Mouse (Mus musculus): ENCODE results near the gene Mrps14. TPM values are rescaled to one million over a fixed set of nuclear protein-coding genes. Genes with fewer than 3 reads are reported as not detected.

The Mrps14 gene
- 10 to 100 TPM; 67.5 to 73.6 TPM for total RNA-seq (2021)

GRCm38 (mm10) chr1:160194529-160195336, at the start of gene Mrps14:
Gene Mrps14 (plus strand): TSS chr1:160195215.
- DNase-seq (ENCODE audit: extremely low spot score in 1 of 2, low spot score in 1 of 2): peak; percentile 90 to 93

- no peak for DNase-seq (ENCODE audit: extremely low spot score in 1 of 2, low spot score in 1 of 2)
Observed at GRCm38 (mm10) chr1:160145606-160146005, 49.4 kb upstream of the Mrps14 start.

GRCm38 (mm10) chr1:160147274-160147673, 47.7 kb upstream of the Mrps14 start:
- DNase-seq (ENCODE audit: extremely low spot score in 1 of 2, low spot score in 1 of 2): no peak

- peak in 1 of 2 experiments; percentile 21 for DNase-seq (ENCODE audit: extremely low spot score in 1 of 2, low spot score in 1 of 2)
Observed at GRCm38 (mm10) chr1:160149291-160149906, 45.6 kb upstream of the Mrps14 start.

DNA sequence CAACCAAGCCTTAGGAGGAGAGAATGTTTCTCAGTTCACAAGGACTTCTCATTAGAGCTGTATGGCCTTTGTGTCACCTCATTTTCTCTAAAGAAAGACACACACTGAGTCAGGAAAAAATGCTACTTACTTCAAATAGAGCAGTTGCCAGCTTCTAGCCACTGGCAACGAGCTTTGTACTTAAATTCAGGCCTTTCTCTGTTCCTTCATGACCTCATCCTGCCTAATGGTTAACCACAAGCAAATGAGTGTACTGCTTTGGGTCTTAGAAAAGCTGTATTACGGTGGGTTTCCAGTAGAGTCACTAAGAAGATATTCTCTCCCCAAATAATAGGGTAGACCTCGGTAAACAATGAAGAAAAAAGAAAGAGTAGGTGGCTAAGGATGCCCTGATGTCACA, 44.3 kb upstream of the Mrps14 start:
- DNase-seq (ENCODE audit: extremely low spot score in 1 of 2, low spot score in 1 of 2): no peak

- DNase-seq (ENCODE audit: extremely low spot score in 1 of 2, low spot score in 1 of 2): no peak
Observed at GRCm38 (mm10) chr1:160153480-160153879, 41.5 kb upstream of the Mrps14 start, which contains the start of gene Tnn. Gene Tnn (minus strand): TSS chr1:160153580.

GRCm38 (mm10) chr1:160158190-160158589, 36.8 kb upstream of the Mrps14 start:
- no peak for DNase-seq (ENCODE audit: extremely low spot score in 1 of 2, low spot score in 1 of 2)

- DNase-seq (ENCODE audit: extremely low spot score in 1 of 2, low spot score in 1 of 2): no peak
Observed at GRCm38 (mm10) chr1:160166600-160166999, 28.4 kb upstream of the Mrps14 start.

DNA sequence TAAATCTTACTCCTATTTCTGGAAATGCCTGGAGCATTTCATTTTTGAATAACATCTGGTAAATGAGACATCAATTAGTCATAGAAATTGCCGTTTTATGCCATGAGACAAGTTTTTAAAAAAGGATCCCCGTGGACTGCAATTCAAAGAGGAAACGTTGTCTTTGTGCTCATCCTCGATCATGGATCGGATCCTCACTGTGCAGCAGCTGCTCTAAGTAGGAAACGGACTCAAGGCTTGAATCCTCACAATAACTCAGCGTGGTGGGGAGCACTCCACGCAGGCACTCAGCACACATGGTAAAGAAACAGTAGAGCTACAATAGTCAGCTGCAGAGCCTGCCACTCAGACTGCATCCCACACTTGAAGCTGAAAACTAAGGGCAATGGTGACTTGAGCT, 18.1 kb upstream of the Mrps14 start:
- no peak for DNase-seq (ENCODE audit: extremely low spot score in 1 of 2, low spot score in 1 of 2)

DNA sequence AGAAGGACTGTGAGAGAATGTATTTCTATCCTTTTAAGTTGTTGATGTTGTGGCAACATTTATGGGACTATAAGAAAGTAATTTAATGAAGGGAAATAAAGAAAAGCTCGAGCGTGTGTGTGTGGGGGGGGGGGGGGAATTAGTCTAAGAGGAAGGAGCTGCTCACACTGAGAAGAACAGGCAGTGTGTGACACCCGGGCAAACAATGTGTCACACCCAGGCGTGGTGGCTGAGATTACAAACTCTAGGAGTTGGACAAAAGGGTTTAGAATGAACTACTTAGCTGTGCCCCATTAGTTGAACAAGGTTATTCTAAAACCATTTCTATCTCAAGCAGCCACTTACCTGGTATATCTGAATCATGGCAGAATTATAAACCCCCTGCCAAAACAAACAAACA, 13.8 kb upstream of the Mrps14 start:
- no peak for DNase-seq (ENCODE audit: extremely low spot score in 1 of 2, low spot score in 1 of 2)

GRCm38 (mm10) chr1:160184506-160184905, 10.5 kb upstream of the Mrps14 start:
- DNase-seq (ENCODE audit: extremely low spot score in 1 of 2, low spot score in 1 of 2): peak; percentile 30 to 50

DNA sequence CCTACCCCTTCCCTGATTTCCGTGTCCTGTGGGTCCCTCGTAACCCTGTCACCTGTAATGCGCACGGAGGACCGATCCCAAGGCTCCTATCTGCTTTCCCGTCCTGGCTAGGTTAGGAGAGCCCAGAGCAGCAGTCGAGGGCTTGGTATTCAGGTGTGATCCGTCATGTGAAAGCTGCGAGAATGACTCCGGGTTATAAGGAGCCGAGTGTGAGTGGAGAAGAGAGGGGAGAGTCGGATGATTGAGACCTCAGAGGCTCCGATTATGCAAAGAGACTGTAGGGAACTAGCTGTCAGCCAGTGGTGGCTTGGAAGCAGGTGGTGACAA, 285 bp downstream of the Mrps14 start:
- no peak for DNase-seq (ENCODE audit: extremely low spot score in 1 of 2, low spot score in 1 of 2)

- DNase-seq (ENCODE audit: extremely low spot score in 1 of 2, low spot score in 1 of 2): no peak
Observed at GRCm38 (mm10) chr1:160205486-160205885, 10.5 kb downstream of the Mrps14 start.

DNA sequence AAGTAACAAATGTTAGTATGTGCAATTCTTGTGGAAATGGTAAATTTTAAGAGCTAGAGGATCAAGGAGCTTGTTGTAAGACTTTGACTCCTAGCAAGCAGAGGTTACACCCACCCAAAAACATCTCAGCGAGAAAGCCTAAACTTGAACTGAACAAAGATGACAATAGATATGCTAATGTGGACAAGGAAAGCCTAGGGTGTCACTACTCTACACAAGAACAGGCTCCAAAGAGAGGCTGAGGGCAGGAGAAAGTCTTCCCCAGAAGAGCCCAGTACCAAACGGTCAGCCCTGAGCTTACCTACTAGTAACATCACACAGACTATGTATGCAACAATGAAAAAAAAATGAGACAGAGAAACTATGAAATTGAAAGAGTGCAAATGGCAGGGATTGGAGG, 14.8 kb downstream of the Mrps14 start:
- DNase-seq (ENCODE audit: extremely low spot score in 1 of 2, low spot score in 1 of 2): no peak

GRCm38 (mm10) chr1:160210566-160210965, 15.6 kb downstream of the Mrps14 start:
- DNase-seq (ENCODE audit: extremely low spot score in 1 of 2, low spot score in 1 of 2): no peak

- no peak for DNase-seq (ENCODE audit: extremely low spot score in 1 of 2, low spot score in 1 of 2)
Observed at GRCm38 (mm10) chr1:160211597-160212122, 16.6 kb downstream of the Mrps14 start.

GRCm38 (mm10) chr1:160212123-160212691, 17.2 kb downstream of the Mrps14 start:
- peak in 1 of 2 experiments; percentile 24 for DNase-seq (ENCODE audit: extremely low spot score in 1 of 2, low spot score in 1 of 2)

DNA sequence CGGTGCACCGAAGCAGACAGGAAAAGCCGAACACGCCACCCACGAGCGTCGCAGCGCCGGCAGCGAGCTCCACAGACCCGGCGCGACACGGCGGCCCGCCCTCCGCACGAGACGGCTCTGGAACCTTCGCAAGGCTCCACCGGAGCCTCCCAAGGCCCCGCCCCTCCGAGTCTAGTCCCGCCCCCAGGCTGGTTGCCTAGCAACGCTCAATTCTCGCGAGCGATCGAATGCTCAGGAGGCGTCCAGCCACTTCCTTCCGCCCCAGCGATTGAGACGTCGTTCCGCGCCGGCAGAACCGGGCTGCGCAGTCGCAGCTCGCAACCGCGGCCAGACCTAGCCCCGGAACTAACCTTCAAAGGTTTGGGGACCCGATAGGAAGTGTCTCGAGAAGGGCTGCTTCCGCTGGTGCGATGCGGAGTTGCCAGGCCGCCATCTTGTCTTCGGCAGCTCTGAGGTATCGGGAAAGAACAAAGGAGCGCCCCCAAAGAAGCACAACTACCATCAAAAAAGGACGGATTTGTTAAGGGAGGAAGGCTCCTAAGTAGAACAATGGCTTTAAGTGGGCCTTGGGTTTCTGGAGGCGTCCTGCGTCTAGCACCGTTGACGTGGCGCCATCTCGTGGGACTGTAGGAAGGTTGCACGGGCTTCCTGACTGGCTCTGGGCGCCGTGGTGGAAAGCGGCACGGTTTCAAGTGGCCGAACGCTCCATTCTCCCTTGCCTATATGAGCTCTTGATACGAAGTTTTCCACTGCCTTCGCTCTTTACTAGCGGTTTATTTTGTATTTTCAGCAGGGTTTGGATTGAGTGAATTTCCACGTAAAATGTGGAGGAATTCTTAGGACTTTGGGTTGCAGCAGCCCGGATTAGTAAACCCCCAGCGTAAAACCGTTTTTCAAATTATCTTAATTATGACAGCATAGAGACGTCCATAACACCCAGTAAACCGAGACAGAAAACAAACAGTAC, 18.0 kb downstream of the Mrps14 start, which contains the start of gene Cacybp:
Cacybp (minus strand) TSS at position 173 of the 967 bp plus-strand sequence.
- peak; percentile 99 for DNase-seq (ENCODE audit: extremely low spot score in 1 of 2, low spot score in 1 of 2)

DNA sequence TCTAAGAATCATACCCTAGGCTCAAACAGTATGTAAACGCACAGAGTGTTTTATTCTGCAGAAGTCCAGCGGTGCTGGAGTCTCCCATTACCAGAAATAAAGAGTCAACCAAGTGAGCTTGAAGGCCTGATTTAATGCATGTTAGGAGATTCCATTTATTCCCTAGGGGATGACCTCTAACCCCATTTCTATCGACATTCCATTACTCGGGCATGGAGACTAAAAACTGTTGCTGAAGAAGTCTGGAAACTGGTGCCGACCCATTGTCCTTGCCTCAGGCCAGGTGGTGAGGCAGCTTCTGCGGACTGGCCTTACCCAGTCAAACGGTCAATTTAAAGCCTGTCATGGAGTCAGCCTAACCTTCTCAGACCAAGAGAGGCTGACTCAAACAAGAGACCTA, 19.2 kb downstream of the Mrps14 start:
- DNase-seq (ENCODE audit: extremely low spot score in 1 of 2, low spot score in 1 of 2): no peak

DNA sequence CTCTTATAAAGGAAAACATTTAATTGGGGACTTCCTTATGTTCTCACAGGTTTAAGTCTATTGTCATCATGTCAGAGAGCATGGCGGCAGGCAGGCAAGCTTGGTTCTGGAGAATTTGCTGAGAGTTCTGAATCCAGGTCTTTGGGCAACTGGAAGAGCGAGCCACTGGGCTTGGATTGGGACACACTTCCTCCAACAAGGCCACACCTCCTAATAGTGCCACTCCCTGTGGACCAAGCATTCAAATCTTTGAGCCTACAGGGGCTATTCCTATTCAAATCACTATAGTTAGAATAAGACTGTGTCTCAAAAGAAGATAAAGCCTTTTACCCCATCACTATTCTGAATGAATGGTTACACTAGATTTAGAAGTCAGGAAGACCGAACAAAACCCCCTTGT, 22.9 kb downstream of the Mrps14 start:
- DNase-seq (ENCODE audit: extremely low spot score in 1 of 2, low spot score in 1 of 2): no peak

Measured in layer of hippocampus, postnatal 25 days (tissue).